Comparison of ENCODE assay signal across 8 mouse cellular contexts in the genomic region with DNA sequence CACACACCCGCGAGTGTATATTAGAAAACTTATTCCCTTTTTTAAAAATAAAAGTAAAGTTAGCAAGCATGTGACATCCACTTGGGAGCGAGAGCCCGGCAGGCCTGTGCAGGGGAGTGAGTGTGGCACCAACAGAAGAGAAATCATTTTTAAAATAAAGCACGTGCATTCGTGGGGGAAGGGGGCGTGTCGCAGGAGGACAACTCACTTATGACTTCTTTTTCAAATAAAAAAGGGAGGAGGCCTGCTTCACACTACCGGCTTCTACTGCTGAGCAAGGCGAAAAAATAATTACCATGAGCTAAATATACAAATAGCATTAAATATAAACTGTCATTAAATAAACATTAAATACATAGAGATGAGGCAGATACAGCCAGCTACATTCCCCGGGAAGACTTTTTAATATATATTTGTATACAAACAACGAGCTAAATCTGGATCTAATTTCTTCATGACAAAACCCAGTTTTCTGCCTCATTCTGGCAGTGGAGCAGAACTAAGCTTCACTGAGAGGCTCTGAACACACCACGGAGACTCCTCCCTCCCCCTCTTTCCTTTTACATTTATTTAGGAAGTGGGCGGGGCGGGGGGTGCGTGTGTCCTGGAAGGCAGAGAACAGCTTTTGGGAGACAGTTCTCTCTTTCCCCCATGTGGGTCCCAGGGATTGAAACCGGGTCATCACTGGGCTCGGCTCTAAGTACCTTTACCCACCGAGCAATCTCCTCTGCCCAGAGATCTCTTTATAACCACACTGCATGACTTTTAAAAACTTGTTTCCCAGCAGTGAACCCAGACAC. TPM values are rescaled to one million over a fixed set of nuclear protein-coding genes. Genes with fewer than 3 reads are reported as not detected.
DNase-seq lines count a peak whose midpoint lies in the region; ATAC-seq and TF ChIP-seq lines count a peak whose summit lies in the region.

No protein-coding gene starts in this region.

- H3K27ac ChIP-seq in lung, embryonic 14.5 days (ENCODE audit: low read depth) = peak overlapping the region; percentile 95
- peak overlapping the region; percentile 82; the same call in 1 of the 2 replicates for H3K27ac ChIP-seq in forebrain, embryonic 13.5 days
- peak overlapping the region; percentile 67; the same call in 1 of the 2 replicates for H3K27ac ChIP-seq in limb, embryonic 14.5 days (replicated peaks; ENCODE audit: low read depth, low read length)
- H3K27ac ChIP-seq in olfactory bulb, adult 2 months (ENCODE audit: insufficient read depth, low read depth, low read length) = peak overlapping the region; percentile 69

- H3K4me1 ChIP-seq in lung, embryonic 14.5 days (ENCODE audit: insufficient read depth) = peaks cover 50% of the 10 kb centered on the region
- peaks cover 82% of the 10 kb centered on the region for H3K4me1 ChIP-seq in forebrain, embryonic 13.5 days
- H3K4me1 ChIP-seq in limb, embryonic 14.5 days (ENCODE audit: control insufficient read depth, insufficient read depth, low read length) = peaks cover 82% of the 10 kb centered on the region
- peaks cover 50% of the 10 kb centered on the region for H3K4me1 ChIP-seq in olfactory bulb, adult 2 months (ENCODE audit: control insufficient read depth, insufficient read depth, low read length)

- peaks cover 15% of the 10 kb centered on the region for H3K36me3 ChIP-seq in lung, embryonic 14.5 days (ENCODE audit: insufficient read depth)
- H3K36me3 ChIP-seq in forebrain, embryonic 13.5 days (ENCODE audit: poor library complexity, severe bottlenecking) = no peaks in the 10 kb centered on the region
- H3K36me3 ChIP-seq in limb, embryonic 14.5 days (ENCODE audit: control insufficient read depth, insufficient read depth, low read length) = peaks cover 4% of the 10 kb centered on the region

- DNase-seq in lung, embryonic 14.5 days = peak; percentile 78
- DNase-seq in lung, postnatal 25 days (ENCODE audit: low spot score) = no peak
- DNase-seq in limb, embryonic 14.5 days (ENCODE audit: low spot score) = peak; percentile 65
- no peak for DNase-seq in thymus, postnatal 36 days
- no peak for DNase-seq in adrenal gland, postnatal 25 days

- TF ChIP-seq POLR2A in limb, embryonic 14.5 days (IDR thresholded peaks at IDR 0.05; ENCODE audit: borderline replicate concordance, extremely low read depth, insufficient read depth, insufficient read length) = no peak
- no peak for TF ChIP-seq POLR2A in olfactory bulb, adult 2 months (IDR thresholded peaks at IDR 0.05; ENCODE audit: insufficient read depth, low read depth, low read length)

- H3K9me3 ChIP-seq in lung, embryonic 14.5 days (ENCODE audit: low read depth, low read length) = no peaks in the 10 kb centered on the region
- no peaks in the 10 kb centered on the region for H3K9me3 ChIP-seq in forebrain, embryonic 13.5 days (replicated peaks)
- no peaks in the 10 kb centered on the region for H3K9me3 ChIP-seq in limb, embryonic 14.5 days (ENCODE audit: control insufficient read depth, low read length)

- peak; percentile 32; the same call in 1 of the 2 replicates for ATAC-seq in lung, embryonic 14.5 days (ENCODE audit: insufficient read depth)
- ATAC-seq in forebrain, embryonic 13.5 days = no peak
- ATAC-seq in limb, embryonic 14.5 days (ENCODE audit: low FRiP score, low read depth) = no peak
- no peak for ATAC-seq in monocyte, adult 5-6 weeks (replicated peaks; ENCODE audit: insufficient number of reproducible peaks, low FRiP score, low TSS enrichment, poor library complexity, severe bottlenecking)

- TF ChIP-seq CTCF in lung, embryonic 14.5 days (IDR thresholded peaks at IDR 0.05; ENCODE audit: low read depth) = no peak
- TF ChIP-seq CTCF in olfactory bulb, adult 2 months (IDR thresholded peaks at IDR 0.05; ENCODE audit: insufficient read depth, low read depth, low read length) = no peak

- H3K27me3 ChIP-seq in lung, embryonic 14.5 days (ENCODE audit: insufficient read depth, low read length) = no peaks in the 10 kb centered on the region
- H3K27me3 ChIP-seq in forebrain, embryonic 13.5 days = no peaks in the 10 kb centered on the region
- H3K27me3 ChIP-seq in limb, embryonic 14.5 days (ENCODE audit: control insufficient read depth, insufficient read depth, low read length) = no peaks in the 10 kb centered on the region

- peak overlapping the region; percentile 91 for H3K4me2 ChIP-seq in lung, embryonic 14.5 days
- peak overlapping the region; percentile 81 for H3K4me2 ChIP-seq in forebrain, embryonic 13.5 days
- peak overlapping the region; percentile 88 for H3K4me2 ChIP-seq in limb, embryonic 14.5 days (replicated peaks; ENCODE audit: low read depth, low read length, severe bottlenecking)

- H3K4me3 ChIP-seq in lung, embryonic 14.5 days (ENCODE audit: low read depth, low read length) = peak overlapping the region; percentile 50
- peak overlapping the region; percentile 23 for H3K4me3 ChIP-seq in forebrain, embryonic 13.5 days
- peak overlapping the region; percentile 56 for H3K4me3 ChIP-seq in limb, embryonic 14.5 days (replicated peaks; ENCODE audit: low read length)
- peak overlapping the region; percentile 9; the same call in 1 of the 2 replicates for H3K4me3 ChIP-seq in olfactory bulb, adult 2 months (ENCODE audit: insufficient read depth, low read depth, low read length)

- H3K9ac ChIP-seq in lung, embryonic 14.5 days = peak overlapping the region; percentile 43
- peak overlapping the region; percentile 37; the same call in 1 of the 2 replicates for H3K9ac ChIP-seq in forebrain, embryonic 13.5 days
- peak overlapping the region; percentile 28 for H3K9ac ChIP-seq in limb, embryonic 14.5 days (ENCODE audit: low read depth, low read length, severe bottlenecking)

- 16% methylated on average over 19 of the region's 19 CpGs for WGBS in lung, embryonic 14.5 days
- 21% methylated on average over 19 of the region's 19 CpGs for WGBS in forebrain, embryonic 13.5 days
- WGBS in limb, embryonic 14.5 days = 21% methylated on average over 19 of the region's 19 CpGs
- WGBS in olfactory bulb, adult 2 months = 14% methylated on average over 19 of the region's 19 CpGs

RNA-seq across cellular contexts. Expression of a gene that starts 53.7 kb away (rescaled TPM):
- polyA plus RNA-seq in lung, embryonic 14.5 days (2014; fragmentation: Nextera tagmentation; extraction: Ambion mirVana) = 101 and 111 TPM in 2 replicates
- 81.5 and 84.3 TPM in 2 replicates for polyA plus RNA-seq in forebrain, embryonic 13.5 days (2015; fragmentation: Nextera tagmentation; extraction: Ambion mirVana)
- polyA plus RNA-seq in limb, embryonic 14.5 days (2012; rRNA removed) = 70.1 and 91.7 TPM in 2 replicates
- 103 and 113 TPM in 2 replicates for polyA plus RNA-seq in limb, embryonic 14.5 days (2014; fragmentation: Nextera tagmentation; extraction: Ambion mirVana)
- polyA plus RNA-seq in olfactory bulb, adult 2 months (2012; ENCODE audit: insufficient read depth, insufficient read length, low replicate concordance, missing spikeins) = not detected in 2 replicates
- total RNA-seq in monocyte, adult 5-6 weeks (2017) = 67.3 to 111 TPM (median 88.1 TPM) in 3 replicates
- total RNA-seq in adrenal gland, postnatal 25 days (2021) = 47.0 and 56.4 TPM in 2 replicates

Comparison
In these comparisons a context has a peak if more than half of its experiments do, and no peak if none do; other contexts are left out.
1. DNase-seq: peak in lung, embryonic 14.5 days (single experiment) and limb, embryonic 14.5 days (single experiment); none in lung, postnatal 25 days (single experiment), thymus, postnatal 36 days (0 of 2) and adrenal gland, postnatal 25 days (single experiment).
2. Peak in every context shown above with its lines, with median percentiles within 50 percentile points of each other: H3K27ac ChIP-seq, H3K4me2 ChIP-seq, H3K4me3 ChIP-seq and H3K9ac ChIP-seq.